Mouse (Mus musculus) ES-E14 (cell line): ENCODE measurements around the gene Tmed2. TPM values are rescaled to one million over a fixed set of nuclear protein-coding genes. Genes with fewer than 3 reads are reported as not detected.

Experiments
- DNase-seq: peaks from one replicate; pipeline ENCODE4 v3.0.0-alpha.2; 2013; ENCODE audit warnings: low read depth, low spot score
- H3K27ac ChIP-seq: 2 replicates; pipeline ENCODE4 v1.5.1; 2012; ENCODE audit warnings: low read depth, mild to moderate bottlenecking, low read length, moderate library complexity, mixed read lengths; ENCODE audit not compliant: poor library complexity, insufficient read depth, severe bottlenecking
- H3K36me3 ChIP-seq: 2 replicates; pipeline ENCODE4 v1.6.1; 2012; ENCODE audit warnings: mild to moderate bottlenecking, low read length, moderate library complexity, mixed read lengths; ENCODE audit not compliant: control insufficient read depth, poor library complexity, insufficient read depth, severe bottlenecking
- H3K4me1 ChIP-seq, 2 experiments: fragments of 150-350 bp in 1 of 2; sonication (generic) in 1 of 2; 2 replicates each; pipeline ENCODE4 v1.6.1; 2012; ENCODE audit warnings: low read length in 2 of 2, mild to moderate bottlenecking in 1 of 2, mixed read lengths in 1 of 2; ENCODE audit not compliant: control insufficient read depth in 2 of 2, insufficient read depth in 2 of 2, poor library complexity in 1 of 2
- H3K4me3 ChIP-seq, 2 experiments: fragments of 150-350 bp in 1 of 2; sonication (generic) in 1 of 2; 2 replicates each; pipeline ENCODE4 v1.5.1; 2012; ENCODE audit warnings: low read length in 2 of 2, low read depth in 1 of 2, mild to moderate bottlenecking in 1 of 2, mixed read lengths in 1 of 2; ENCODE audit not compliant: insufficient read depth in 1 of 2, poor library complexity in 1 of 2, severe bottlenecking in 1 of 2
- H3K9ac ChIP-seq: 2 replicates; pipeline ENCODE4 v1.6.1; 2012; ENCODE audit warnings: low read depth, mild to moderate bottlenecking, low read length, mixed read lengths; ENCODE audit not compliant: poor library complexity, insufficient read depth, severe bottlenecking
- H3K9me3 ChIP-seq: fragments of 150-350 bp; sonication (generic); 2 replicates; pipeline ENCODE4 v1.6.1; 2012; ENCODE audit warnings: low read depth, mild to moderate bottlenecking, low read length; ENCODE audit not compliant: control insufficient read depth, insufficient read depth
- CHD2 ChIP-seq: IDR thresholded peaks from 2 replicates; pipeline ENCODE4 v1.6.1; 2014; ENCODE audit warnings: mild to moderate bottlenecking, low read depth, low read length, inconsistent platforms
- HCFC1 ChIP-seq: IDR thresholded peaks from 2 replicates; pipeline ENCODE4 v1.6.1; 2012; ENCODE audit warnings: low read length, inconsistent platforms, borderline replicate concordance; ENCODE audit not compliant: insufficient read depth
- MAFK ChIP-seq: IDR thresholded peaks from 2 replicates; pipeline ENCODE4 v1.6.1; 2014; ENCODE audit warnings: mild to moderate bottlenecking, low read depth, low read length, inconsistent platforms; ENCODE audit not compliant: insufficient read depth
- ZC3H11A ChIP-seq: IDR thresholded peaks from 2 replicates; pipeline ENCODE4 v1.6.1; 2012; ENCODE audit warnings: low read depth, mild to moderate bottlenecking, inconsistent platforms, low read length, borderline replicate concordance
- ZNF384 ChIP-seq: IDR thresholded peaks from 2 replicates; pipeline ENCODE4 v1.6.1; 2012; ENCODE audit warnings: low read depth, low read length, inconsistent platforms
- in situ Hi-C, 2 experiments: fragments of 600-800 bp; cut with MboI; formaldehyde crosslinking; loops; one replicate each; pipeline ENCODE4 v1.15.1; 2025; ENCODE audit warnings: low sequenced_read_pairs in 2 of 2, inconsistent platforms in 1 of 2; ENCODE audit not compliant: unreplicated experiment in 2 of 2
- total RNA-seq: library from RNA; depleted of rRNA; stranded (reverse); fragments of 300-350 nt; gene quantifications from 2 replicates; pipeline ENCODE4 v1.2.3, GENCODE M21; 2012

Gene Tmed2
- total RNA-seq, 1 experiment: 224 TPM

DNA sequence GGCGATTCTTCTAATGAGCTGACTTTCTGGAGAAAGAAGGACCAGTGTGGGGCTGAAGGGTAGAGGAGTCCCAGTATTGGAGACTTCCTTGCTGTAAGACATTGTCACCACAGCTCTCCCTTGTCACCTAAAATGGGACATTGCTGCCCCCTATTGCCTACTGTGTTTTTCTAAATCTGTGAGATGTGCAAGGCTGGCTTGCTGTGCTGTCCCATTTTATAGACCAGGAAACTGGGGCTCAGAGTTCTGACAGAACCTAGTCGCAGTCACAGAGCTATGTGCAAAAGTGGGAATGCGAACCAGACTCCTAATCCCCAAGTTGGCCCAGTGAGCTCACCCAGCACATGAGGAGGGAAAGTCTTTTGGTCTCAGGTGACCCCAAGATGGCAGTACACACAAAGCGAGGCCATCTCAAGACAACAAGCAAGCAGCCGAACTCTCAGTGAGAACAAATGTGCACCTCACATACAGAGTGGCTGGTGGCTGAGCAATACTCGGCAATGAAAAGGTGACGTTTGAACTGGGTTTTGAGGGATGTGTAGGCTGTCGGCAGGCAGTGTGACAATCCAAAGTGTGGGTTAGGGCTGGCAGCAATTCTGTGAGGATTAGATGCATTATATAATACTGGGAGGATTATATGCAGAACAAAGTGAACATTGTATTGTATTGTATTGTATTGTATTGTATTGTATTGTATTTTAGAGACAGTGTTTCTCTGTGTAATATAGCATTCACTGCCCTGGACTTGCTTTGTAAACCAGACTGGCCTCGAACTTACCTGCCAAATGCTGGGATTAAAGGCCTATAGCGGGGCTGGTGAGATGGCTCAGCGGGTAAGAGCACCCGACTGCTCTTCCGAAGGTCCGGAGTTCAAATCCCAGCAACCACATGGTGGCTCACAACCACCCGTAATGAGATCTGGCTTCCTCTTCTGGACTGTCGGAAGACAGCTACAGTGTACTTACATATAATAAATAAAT, 1.4 kb upstream of the Tmed2 start:
- no peak overlapping the region for H3K27ac ChIP-seq
- TF ChIP-seq ZC3H11A: no peak
- 0 out of 2 replicates have a peak, but pooled peaks have one; percentile 22 for TF ChIP-seq ZNF384
- no peak for TF ChIP-seq HCFC1
- H3K4me1 ChIP-seq: peaks cover 0 to 4% of the 10 kb centered on the region in 2 experiments; a peak in 1 of 4 replicates
- in situ Hi-C loops: no loop called here
- no peaks in the 10 kb centered on the region for H3K9me3 ChIP-seq
- peaks cover 5% of the 10 kb centered on the region for H3K36me3 ChIP-seq
- H3K4me3 ChIP-seq: no peak overlapping the region
- DNase-seq: no peak
- H3K9ac ChIP-seq: no peak overlapping the region

DNA sequence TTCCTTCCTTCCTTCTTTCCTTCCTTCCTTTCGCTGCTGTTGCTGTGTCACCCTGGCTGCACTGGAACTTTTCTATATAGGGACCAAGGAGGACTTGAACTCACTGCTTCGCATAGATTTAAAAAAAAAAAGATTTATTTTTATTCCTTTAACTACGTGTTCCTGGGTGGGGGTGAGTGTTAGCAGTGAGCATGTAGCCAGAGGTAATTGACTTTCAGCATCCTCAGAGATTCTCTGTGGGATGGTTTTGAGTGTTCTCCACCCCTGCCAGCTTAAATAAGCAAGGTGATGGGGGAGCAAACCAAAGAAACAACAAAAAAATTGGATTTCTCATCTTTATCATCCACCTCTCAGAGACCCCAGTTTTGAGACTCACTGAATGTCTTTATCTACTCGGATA, 590 bp upstream of the Tmed2 start:
- no peak overlapping the region for H3K9ac ChIP-seq
- H3K4me3 ChIP-seq: peak overlapping the region in 1 of 2 experiments; percentile 76; a peak in 2 of 4 replicates
- DNase-seq: no peak
- no peaks in the 10 kb centered on the region for H3K9me3 ChIP-seq
- TF ChIP-seq ZC3H11A: no peak
- no peak for TF ChIP-seq MAFK
- TF ChIP-seq CHD2: no peak
- TF ChIP-seq ZNF384: no peak
- TF ChIP-seq HCFC1: no peak
- H3K4me1 ChIP-seq: peaks cover 0 to 5% of the 10 kb centered on the region in 2 experiments; a peak in 1 of 4 replicates
- H3K36me3 ChIP-seq: peaks cover 10% of the 10 kb centered on the region
- in situ Hi-C loops: no loop called here
- H3K27ac ChIP-seq: no peak overlapping the region

DNA sequence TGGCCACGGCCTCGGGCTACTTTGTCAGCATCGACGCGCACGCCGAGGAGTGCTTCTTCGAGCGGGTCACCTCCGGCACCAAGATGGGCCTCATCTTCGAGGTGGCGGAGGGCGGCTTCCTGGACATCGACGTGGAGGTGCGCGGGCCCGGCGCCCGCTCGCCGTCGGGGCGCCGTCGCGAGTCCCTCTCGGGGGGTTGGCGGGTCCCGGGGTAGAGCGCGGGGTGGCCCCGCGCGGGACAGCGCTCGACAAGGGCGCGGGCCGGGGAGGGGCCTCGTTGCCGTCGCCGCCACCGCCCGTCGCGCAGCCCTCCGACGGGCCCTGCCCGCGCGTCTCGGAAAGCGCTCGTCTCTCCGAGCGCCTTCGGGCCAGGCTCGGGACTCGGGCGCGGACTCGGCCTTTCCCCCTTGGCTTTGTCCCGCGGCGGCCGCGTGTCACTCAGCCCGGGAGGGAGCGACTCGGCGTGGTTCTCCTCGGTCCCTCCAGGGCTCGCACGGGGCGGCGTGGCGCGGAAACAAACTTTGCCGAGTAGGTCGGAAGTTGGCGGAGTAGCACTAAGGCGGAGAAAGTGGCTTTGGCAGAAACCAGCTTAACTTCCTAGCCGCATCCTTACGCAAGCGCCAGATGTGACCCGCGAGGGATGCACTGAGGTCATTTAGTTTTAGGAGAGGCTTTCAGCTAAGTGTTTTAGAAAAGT, 558 bp downstream of the Tmed2 start:
- in situ Hi-C loops: no loop called here
- no peak for TF ChIP-seq ZC3H11A
- TF ChIP-seq HCFC1: no peak
- TF ChIP-seq MAFK: no peak
- no peak for TF ChIP-seq ZNF384
- TF ChIP-seq CHD2: no peak
- H3K27ac ChIP-seq: peak overlapping the region; percentile 81; the same call in 1 of the 2 replicates

DNA sequence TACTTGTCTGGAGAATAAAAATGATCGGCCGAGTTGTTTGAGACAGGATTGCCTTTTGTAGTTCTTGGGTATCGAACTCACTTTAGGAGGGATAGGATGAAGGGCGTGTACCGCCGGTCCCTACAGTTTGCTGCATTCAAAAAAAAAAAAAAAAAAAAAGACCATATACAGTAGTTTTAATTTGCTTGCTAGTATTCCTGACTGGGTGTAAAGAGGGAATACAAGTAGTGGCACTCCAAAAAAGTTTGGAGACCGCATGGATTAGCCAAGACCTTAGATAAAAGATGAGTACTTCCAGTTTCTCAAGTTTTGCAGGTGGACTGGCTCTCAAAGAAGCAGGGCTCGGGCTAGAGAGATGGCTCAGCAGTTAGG, 1.1 kb downstream of the Tmed2 start:
- Histone ChIP-seq H3K27ac (no peak overlapping the region), H3K36me3 (peaks cover 23% of the 10 kb centered on the region), H3K9me3 (no peaks in the 10 kb centered on the region), H3K9ac (peak overlapping the region; percentile 94), H3K4me1 (peaks cover 0 to 5% of the 10 kb centered on the region in 2 experiments; a peak in 1 of 4 replicates), H3K4me3 (peak overlapping the region; percentile 92 to 99)
- in situ Hi-C loops: no loop called here
- TF ChIP-seq ZNF384: peak; percentile 74; the same call in 1 of the 2 replicates
- TF ChIP-seq HCFC1: no peak
- DNase-seq: no peak

More for the DNA sequence above, 558 bp downstream of the Tmed2 start:
- Histone ChIP-seq H3K9me3 (no peaks in the 10 kb centered on the region), H3K4me3 (peak overlapping the region; percentile 92 to 99), H3K9ac (peak overlapping the region; percentile 94), H3K36me3 (peaks cover 17% of the 10 kb centered on the region), H3K4me1 (peaks cover 0 to 5% of the 10 kb centered on the region in 2 experiments; a peak in 1 of 4 replicates)
- DNase-seq: no peak
